Mouse (Mus musculus) forebrain, embryonic 15.5 days (tissue): ENCODE results near the gene Dab1. TPM values are rescaled to one million over a fixed set of nuclear protein-coding genes. Genes with fewer than 3 reads are reported as not detected.
A peak's percentile ranks its signal among the peaks of the same experiment; 100 is the strongest.

ENCODE experiments used
- ATAC-seq: fragments of 200-750 bp; cut with Nextera tagmentation; replicated peaks from 2 replicates; pipeline ENCODE4 v1.8.0; 2017; ENCODE audit warnings: mild to moderate bottlenecking, moderate TSS enrichment, moderate library complexity
- H3K27ac ChIP-seq: fragments of 300-500 bp; sonication (generic); replicated peaks from 2 replicates; pipeline ENCODE4 v1.5.1; 2015; ENCODE audit warnings: mild to moderate bottlenecking, inconsistent platforms
- H3K27me3 ChIP-seq: fragments of 300-500 bp; sonication (generic); 2 replicates; pipeline ENCODE4 v1.6.1; 2015; ENCODE audit warnings: inconsistent platforms
- H3K36me3 ChIP-seq: fragments of 300-500 bp; sonication (generic); 2 replicates; pipeline ENCODE4 v1.6.1; 2015; ENCODE audit warnings: mild to moderate bottlenecking, inconsistent platforms
- H3K4me1 ChIP-seq: fragments of 300-500 bp; sonication (generic); 2 replicates; pipeline ENCODE4 v1.6.1; 2015; ENCODE audit warnings: inconsistent platforms
- H3K4me2 ChIP-seq: fragments of 300-500 bp; sonication (generic); replicated peaks from 2 replicates; pipeline ENCODE4 v1.6.1; 2015; ENCODE audit warnings: mild to moderate bottlenecking, inconsistent platforms
- H3K4me3 ChIP-seq: fragments of 300-500 bp; sonication (generic); 2 replicates; pipeline ENCODE4 v1.5.1; 2015; ENCODE audit warnings: mild to moderate bottlenecking, inconsistent platforms
- H3K9ac ChIP-seq: fragments of 300-500 bp; sonication (generic); replicated peaks from 2 replicates; pipeline ENCODE4 v1.6.1; 2015; ENCODE audit warnings: mild to moderate bottlenecking, inconsistent platforms
- H3K9me3 ChIP-seq: fragments of 300-500 bp; sonication (generic); 2 replicates; pipeline ENCODE4 v1.6.1; 2016; ENCODE audit warnings: inconsistent platforms
- WGBS: fragments of 180-500 bp; shearing (Covaris S2); methylation state at CpG from one replicate; pipeline ENCODE4 v1.1.7; 2015; ENCODE audit warnings: mixed read lengths; 5-methylcytosine and 5-hydroxymethylcytosine counted together
- polyA plus RNA-seq: library from polyadenylated mRNA; unstranded; fragments of >200 nt; fragmentation: Nextera tagmentation; extraction: Ambion mirVana; gene quantifications from 2 replicates; pipeline ENCODE4 v1.2.1, GENCODE M21; 2015

Gene Dab1
- polyA plus RNA-seq, 1 experiment from 2014 or later, result 174 TPM

GRCm38 (mm10) chr4:104724258-104724657, 1105.1 kb downstream of the Dab1 start:
- WGBS, result 31% methylated on average over 5 of the region's 5 CpGs
- Histone ChIP-seq H3K4me2 (no peak overlapping the region; the same call in 1 of the 2 replicates), H3K9ac (no peak overlapping the region), H3K9me3 (no peaks in the 10 kb centered on the region), H3K36me3 (no peaks in the 10 kb centered on the region), H3K4me3 (no peak overlapping the region), H3K27me3 (no peaks in the 10 kb centered on the region), H3K27ac (peak overlapping the region; percentile 73), H3K4me1 (peaks cover 33% of the 10 kb centered on the region)
- ATAC-seq, result peak; percentile 39

GRCm38 (mm10) chr4:104725673-104726072, 1106.5 kb downstream of the Dab1 start:
- Histone ChIP-seq H3K9ac (no peak overlapping the region), H3K4me1 (peaks cover 20% of the 10 kb centered on the region), H3K4me3 (no peak overlapping the region), H3K4me2 (no peak overlapping the region), H3K27ac (no peak overlapping the region), H3K27me3 (no peaks in the 10 kb centered on the region), H3K9me3 (no peaks in the 10 kb centered on the region), H3K36me3 (no peaks in the 10 kb centered on the region)
- WGBS, result 55% methylated on average over 3 of the region's 3 CpGs
- no peak for ATAC-seq

GRCm38 (mm10) chr4:104729185-104729584, 1110.0 kb downstream of the Dab1 start:
- H3K27ac ChIP-seq, result no peak overlapping the region
- H3K27me3 ChIP-seq, result no peaks in the 10 kb centered on the region
- H3K4me1 ChIP-seq, result peaks cover 9% of the 10 kb centered on the region
- H3K9me3 ChIP-seq, result no peaks in the 10 kb centered on the region
- 84% methylated on average over 8 of the region's 8 CpGs for WGBS
- no peak overlapping the region for H3K4me3 ChIP-seq
- ATAC-seq, result no peak
- peaks cover 6% of the 10 kb centered on the region; the same call in 1 of the 2 replicates for H3K36me3 ChIP-seq
- H3K4me2 ChIP-seq, result no peak overlapping the region
- no peak overlapping the region for H3K9ac ChIP-seq

- H3K27ac ChIP-seq, result 0 out of 2 replicates have a peak overlapping the region, but pooled peaks have one; percentile 3
- no peak for ATAC-seq
- 51% methylated on average over 6 of the region's 6 CpGs for WGBS
- no peaks in the 10 kb centered on the region for H3K27me3 ChIP-seq
- peaks cover 14% of the 10 kb centered on the region for H3K4me1 ChIP-seq
- H3K36me3 ChIP-seq, result no peaks in the 10 kb centered on the region
- H3K9ac ChIP-seq, result no peak overlapping the region
- H3K4me2 ChIP-seq, result no peak overlapping the region
- H3K4me3 ChIP-seq, result no peak overlapping the region
- no peaks in the 10 kb centered on the region for H3K9me3 ChIP-seq
These were observed 1127.3 kb downstream of the Dab1 start for GRCm38 (mm10) chr4:104746500-104746899.

GRCm38 (mm10) chr4:104754090-104754489, 1134.9 kb downstream of the Dab1 start:
- H3K36me3 ChIP-seq, result no peaks in the 10 kb centered on the region
- no peak overlapping the region for H3K4me3 ChIP-seq
- no peaks in the 10 kb centered on the region for H3K4me1 ChIP-seq
- H3K9me3 ChIP-seq, result no peaks in the 10 kb centered on the region
- H3K27me3 ChIP-seq, result no peaks in the 10 kb centered on the region
- H3K27ac ChIP-seq, result no peak overlapping the region
- no peak overlapping the region for H3K9ac ChIP-seq
- no peak overlapping the region for H3K4me2 ChIP-seq
- 78% methylated on average over 3 of the region's 3 CpGs for WGBS
- ATAC-seq, result no peak

- Histone ChIP-seq H3K27me3 (no peaks in the 10 kb centered on the region), H3K4me3 (no peak overlapping the region), H3K9me3 (no peaks in the 10 kb centered on the region), H3K27ac (no peak overlapping the region; the same call in 1 of the 2 replicates), H3K4me1 (peaks cover 8% of the 10 kb centered on the region), H3K9ac (no peak overlapping the region), H3K36me3 (no peaks in the 10 kb centered on the region), H3K4me2 (no peak overlapping the region)
- peak; percentile 76 for ATAC-seq
- WGBS, result 41% methylated on average over 13 of the region's 13 CpGs
These were observed 1141.9 kb downstream of the Dab1 start for GRCm38 (mm10) chr4:104760878-104761624.

- 95% methylated on average over 8 of the region's 8 CpGs for WGBS
- Histone ChIP-seq H3K36me3 (no peaks in the 10 kb centered on the region), H3K4me3 (no peak within 1 kb of the TSS), H3K4me1 (peaks cover 16% of the 10 kb centered on the region), H3K27ac (no peak within 1 kb of the TSS), H3K27me3 (no peaks in the 10 kb centered on the region), H3K9me3 (no peaks in the 10 kb centered on the region), H3K4me2 (no peak within 1 kb of the TSS), H3K9ac (no peak within 1 kb of the TSS)
- no peak for ATAC-seq
These were observed 1146.9 kb downstream of the Dab1 start, which contains the start of gene C8b for GRCm38 (mm10) chr4:104766065-104766464. Gene C8b (plus strand): TSS chr4:104766317.

- no peak overlapping the region for H3K9ac ChIP-seq
- no peak for ATAC-seq
- no peaks in the 10 kb centered on the region for H3K9me3 ChIP-seq
- no peak overlapping the region for H3K4me2 ChIP-seq
- 97% methylated on average over 4 of the region's 4 CpGs for WGBS
- peaks cover 12% of the 10 kb centered on the region for H3K4me1 ChIP-seq
- no peak overlapping the region for H3K27ac ChIP-seq
- H3K27me3 ChIP-seq, result no peaks in the 10 kb centered on the region
- no peaks in the 10 kb centered on the region for H3K36me3 ChIP-seq
- no peak overlapping the region for H3K4me3 ChIP-seq
These were observed 1149.0 kb downstream of the Dab1 start for GRCm38 (mm10) chr4:104768190-104768589.

GRCm38 (mm10) chr4:104769602-104770001, 1150.4 kb downstream of the Dab1 start:
- no peak; the same call in 1 of the 2 replicates for ATAC-seq
- H3K4me3 ChIP-seq, result no peak overlapping the region
- H3K4me2 ChIP-seq, result no peak overlapping the region; the same call in 1 of the 2 replicates
- no peaks in the 10 kb centered on the region for H3K27me3 ChIP-seq
- H3K9me3 ChIP-seq, result no peaks in the 10 kb centered on the region
- WGBS, result 38% methylated on average over 8 of the region's 8 CpGs
- H3K9ac ChIP-seq, result no peak overlapping the region
- H3K4me1 ChIP-seq, result peaks cover 12% of the 10 kb centered on the region
- H3K27ac ChIP-seq, result no peak overlapping the region
- H3K36me3 ChIP-seq, result no peaks in the 10 kb centered on the region

GRCm38 (mm10) chr4:104770331-104770730, 1151.2 kb downstream of the Dab1 start:
- H3K4me2 ChIP-seq, result no peak overlapping the region
- H3K27me3 ChIP-seq, result no peaks in the 10 kb centered on the region
- no peak overlapping the region for H3K27ac ChIP-seq
- no peaks in the 10 kb centered on the region for H3K36me3 ChIP-seq
- H3K4me3 ChIP-seq, result no peak overlapping the region
- H3K9ac ChIP-seq, result no peak overlapping the region
- WGBS, result 28% methylated on average over 4 of the region's 4 CpGs
- ATAC-seq, result no peak
- H3K9me3 ChIP-seq, result no peaks in the 10 kb centered on the region
- peaks cover 12% of the 10 kb centered on the region for H3K4me1 ChIP-seq

- WGBS, result 25% methylated on average over 3 of the region's 3 CpGs
- no peaks in the 10 kb centered on the region for H3K27me3 ChIP-seq
- H3K27ac ChIP-seq, result no peak overlapping the region
- no peak overlapping the region for H3K9ac ChIP-seq
- H3K4me1 ChIP-seq, result no peaks in the 10 kb centered on the region
- no peak overlapping the region for H3K4me3 ChIP-seq
- no peak overlapping the region for H3K4me2 ChIP-seq
- H3K9me3 ChIP-seq, result no peaks in the 10 kb centered on the region
- ATAC-seq, result no peak
- H3K36me3 ChIP-seq, result no peaks in the 10 kb centered on the region
These were observed 1156.4 kb downstream of the Dab1 start for GRCm38 (mm10) chr4:104775601-104776000.

- no peak overlapping the region for H3K4me2 ChIP-seq
- H3K36me3 ChIP-seq, result no peaks in the 10 kb centered on the region
- H3K27me3 ChIP-seq, result no peaks in the 10 kb centered on the region
- H3K4me3 ChIP-seq, result no peak overlapping the region
- no peak for ATAC-seq
- no peaks in the 10 kb centered on the region for H3K4me1 ChIP-seq
- H3K9me3 ChIP-seq, result no peaks in the 10 kb centered on the region
- no peak overlapping the region for H3K27ac ChIP-seq
- WGBS, result 90% methylated on average over 5 of the region's 5 CpGs
- no peak overlapping the region for H3K9ac ChIP-seq
These were observed 1160.3 kb downstream of the Dab1 start for GRCm38 (mm10) chr4:104779460-104779859.

GRCm38 (mm10) chr4:104781441-104781840, 1162.3 kb downstream of the Dab1 start:
- H3K36me3 ChIP-seq, result no peaks in the 10 kb centered on the region
- H3K27ac ChIP-seq, result no peak overlapping the region
- 78% methylated on average over 3 of the region's 3 CpGs for WGBS
- no peak overlapping the region for H3K4me2 ChIP-seq
- H3K4me1 ChIP-seq, result no peaks in the 10 kb centered on the region
- H3K9me3 ChIP-seq, result no peaks in the 10 kb centered on the region
- ATAC-seq, result no peak
- H3K9ac ChIP-seq, result no peak overlapping the region
- no peaks in the 10 kb centered on the region for H3K27me3 ChIP-seq
- no peak overlapping the region for H3K4me3 ChIP-seq
